Mouse (Mus musculus) heart, adult 9 months (tissue): ENCODE results near the gene Rsph1.

ENCODE experiments used
- DNase-seq, 2 experiments: peaks; one replicate each; pipeline ENCODE4 v3.0.0; 2022; ENCODE audit warnings: low spot score in 2 of 2

Gene Rsph1

DNA sequence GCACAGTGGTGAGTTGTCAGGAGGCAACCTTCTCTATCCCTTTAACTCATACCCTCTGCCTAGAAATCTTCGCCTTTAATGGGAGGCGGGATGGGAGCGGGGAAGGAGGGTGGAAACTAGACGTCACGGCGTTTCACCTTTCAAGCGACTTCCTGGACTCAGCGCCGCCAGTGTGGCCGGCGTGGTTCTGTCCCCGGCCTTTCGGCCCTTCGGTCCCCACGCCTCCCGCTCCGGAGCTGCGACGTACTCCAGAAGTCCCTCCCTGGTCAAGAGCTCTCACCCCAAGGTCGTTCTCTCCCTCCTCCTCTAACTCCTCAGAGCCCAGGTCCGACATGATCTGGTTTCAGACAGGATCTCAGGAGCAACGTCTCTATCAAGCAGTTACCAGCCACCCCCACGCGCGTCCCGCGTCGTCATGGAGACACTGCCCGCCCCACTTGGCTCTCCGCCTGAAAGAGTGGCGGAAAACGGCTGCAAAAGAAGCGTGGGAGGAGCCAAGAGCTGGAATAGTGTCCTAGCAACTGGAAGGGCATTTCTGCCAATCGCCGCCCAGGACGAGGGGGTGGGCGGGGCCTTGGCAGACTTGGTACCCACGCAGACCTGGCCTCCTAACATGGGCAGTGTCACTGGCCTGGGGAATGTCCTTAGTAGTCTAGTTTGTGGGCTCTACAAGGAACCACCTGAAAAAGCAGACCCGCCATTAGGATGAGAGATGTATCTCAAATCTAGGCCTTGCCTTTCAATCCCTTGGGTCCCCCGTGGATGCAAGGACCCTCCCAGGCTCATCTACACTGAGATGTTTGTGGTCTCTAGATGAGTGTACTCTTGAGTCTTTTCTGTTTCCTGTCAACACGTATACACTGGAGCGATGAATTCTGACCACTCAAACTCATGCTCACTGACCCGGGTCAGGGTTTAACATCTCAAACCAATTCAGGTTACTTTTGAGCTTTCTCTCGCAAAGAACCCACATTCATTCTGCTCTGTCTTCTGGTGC is at the start of gene Rsph1:
Gene Rsph1, minus strand, starts transcription at position 462 of the 997 bp plus-strand sequence.
- DNase-seq = peak; percentile 95 to 98

DNA sequence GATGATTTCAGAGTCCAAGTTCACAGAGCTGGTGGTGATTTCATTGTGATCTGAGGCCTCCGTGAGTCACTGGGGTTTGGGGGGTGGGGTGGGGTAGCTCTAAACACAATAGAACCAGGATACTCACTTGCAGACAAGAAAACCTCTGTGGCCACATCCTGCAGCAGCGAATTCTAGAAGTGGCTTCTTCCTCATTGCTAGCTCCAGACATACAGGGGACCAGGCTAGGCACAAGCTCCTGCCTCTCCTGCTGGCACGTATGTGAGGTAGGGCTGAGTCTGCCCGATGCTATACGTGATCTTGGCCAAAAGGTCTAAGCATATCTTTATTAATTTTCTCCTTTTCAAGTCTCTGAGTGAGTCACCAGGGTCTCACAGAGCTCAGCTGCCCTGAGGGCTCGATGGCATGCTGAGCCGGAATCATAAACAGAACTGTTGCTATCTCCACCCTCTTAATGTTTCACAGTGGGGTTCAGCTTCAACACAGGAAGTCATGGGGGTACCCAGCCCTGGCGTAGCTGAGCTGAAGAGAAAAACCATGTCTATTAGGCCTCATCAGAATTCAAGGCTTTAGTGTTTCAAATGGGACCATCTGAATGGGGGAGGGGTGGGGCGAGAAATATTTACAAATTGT is 49.2 kb upstream of the Rsph1 start:
- DNase-seq = no peak

DNA sequence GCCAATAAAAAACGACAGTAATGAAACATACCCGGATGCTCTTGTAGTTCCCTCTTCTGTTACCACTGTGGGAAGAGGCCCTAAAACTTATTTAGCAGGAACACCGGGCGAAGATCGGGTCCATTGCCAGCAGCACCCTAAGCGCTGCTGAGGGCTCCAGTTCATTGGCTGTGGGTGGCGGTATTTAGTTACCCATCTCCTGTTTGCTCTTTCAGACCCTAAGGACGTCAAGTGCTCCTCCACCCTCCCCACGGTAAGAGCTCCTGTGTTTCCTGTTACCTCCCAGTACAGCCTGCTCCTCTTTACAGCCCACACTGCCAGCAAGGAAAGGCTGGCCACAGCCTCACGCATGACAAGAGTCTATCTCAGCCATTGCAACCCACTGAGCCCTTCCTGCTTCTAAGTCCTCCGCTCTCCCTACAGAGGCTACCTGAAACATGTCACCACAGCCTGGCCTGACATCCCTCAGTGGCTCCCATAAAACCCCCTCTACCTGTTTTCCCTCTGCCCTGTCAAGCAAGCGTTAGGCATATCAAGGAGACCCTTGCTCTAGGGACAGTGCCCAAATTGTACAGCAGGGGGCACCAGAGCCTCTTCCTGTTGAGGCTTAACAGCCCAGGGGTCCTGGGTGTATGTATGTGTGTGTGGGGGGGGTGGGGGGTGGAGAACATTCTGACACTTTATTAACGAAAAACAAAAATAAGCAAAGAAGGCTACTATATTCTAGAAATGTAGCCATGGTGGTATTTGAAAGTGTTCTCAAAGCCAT is 48.5 kb upstream of the Rsph1 start:
- no peak for DNase-seq

DNA sequence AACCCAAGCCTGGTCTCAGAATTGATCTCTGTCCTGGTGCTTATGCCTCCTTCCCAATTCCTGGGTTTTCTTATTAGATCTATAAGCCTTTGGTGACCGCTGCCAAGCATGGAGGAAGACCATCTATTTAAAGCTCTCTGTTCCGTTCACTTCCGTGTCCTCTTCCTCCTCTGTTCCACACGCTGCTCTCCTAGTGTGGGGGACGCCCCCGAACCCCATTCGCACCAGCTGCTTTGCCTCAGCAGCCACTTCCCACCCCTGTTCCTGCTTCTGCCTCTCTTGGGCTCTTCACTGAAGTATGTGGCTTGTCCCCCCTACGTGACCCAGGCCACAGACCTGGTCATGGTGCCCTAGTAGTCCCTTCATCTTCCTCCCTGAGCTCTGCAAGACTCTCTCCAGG is 47.0 kb upstream of the Rsph1 start:
- no peak for DNase-seq

DNA sequence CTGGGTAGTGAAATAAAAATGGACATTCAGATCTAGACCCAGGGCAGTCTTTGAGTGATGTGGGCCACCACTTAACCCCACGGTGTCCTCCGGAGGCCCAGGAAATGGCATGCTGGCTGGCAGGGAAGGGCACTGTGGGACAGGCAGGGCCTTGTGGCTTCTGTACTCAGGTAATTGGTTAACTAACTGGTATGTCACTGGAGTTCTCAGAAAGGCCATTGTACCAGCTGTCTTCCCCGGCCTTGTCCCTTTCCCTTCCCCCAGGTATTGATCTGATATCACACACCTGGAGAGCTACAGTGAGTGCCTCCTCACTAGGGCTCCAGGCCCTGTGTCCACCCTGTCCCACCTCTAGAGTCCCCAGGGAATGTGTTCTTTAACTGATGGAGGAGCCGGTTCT is 46.2 kb upstream of the Rsph1 start:
- DNase-seq = no peak

DNA sequence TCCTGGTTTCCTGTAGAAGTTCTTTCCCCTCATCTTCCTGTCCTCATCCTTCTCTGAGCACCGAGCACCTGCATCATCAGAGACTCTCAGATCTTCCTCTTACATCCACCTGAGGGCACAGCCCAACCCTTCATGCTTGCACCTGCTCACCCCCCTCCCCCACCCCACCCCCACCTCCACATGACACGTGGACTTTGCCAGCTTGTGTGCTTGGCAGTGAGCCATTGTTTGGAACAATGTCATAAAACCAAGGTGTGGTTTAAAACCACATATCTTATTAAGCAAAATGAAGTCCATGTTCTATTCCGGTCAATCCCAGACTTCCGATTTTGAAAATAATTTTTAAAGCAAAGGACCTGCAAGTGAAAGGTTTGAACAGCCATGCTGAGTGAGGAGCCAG is 45.3 kb upstream of the Rsph1 start:
- DNase-seq = no peak

DNA sequence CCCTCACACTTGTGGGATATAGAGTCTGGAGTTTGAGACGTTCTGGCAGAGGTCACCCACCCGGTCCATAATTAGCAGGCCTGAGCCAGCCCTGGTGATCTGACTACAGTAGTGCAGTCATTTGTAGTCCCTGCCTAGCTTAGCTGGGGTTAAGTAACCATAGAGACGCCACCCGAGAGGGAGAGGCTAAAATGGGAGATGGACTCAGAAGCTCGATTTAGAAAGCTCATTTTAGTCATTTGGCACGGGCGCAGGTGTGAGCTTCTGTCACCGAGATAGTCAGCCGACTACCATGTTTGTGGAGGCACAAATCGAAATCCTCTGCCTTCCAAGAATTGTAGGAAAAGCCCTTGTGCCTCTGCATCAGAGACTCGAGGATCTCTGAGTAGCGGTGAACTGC is 44.2 kb upstream of the Rsph1 start:
- peak; percentile 45 to 50 for DNase-seq

DNA sequence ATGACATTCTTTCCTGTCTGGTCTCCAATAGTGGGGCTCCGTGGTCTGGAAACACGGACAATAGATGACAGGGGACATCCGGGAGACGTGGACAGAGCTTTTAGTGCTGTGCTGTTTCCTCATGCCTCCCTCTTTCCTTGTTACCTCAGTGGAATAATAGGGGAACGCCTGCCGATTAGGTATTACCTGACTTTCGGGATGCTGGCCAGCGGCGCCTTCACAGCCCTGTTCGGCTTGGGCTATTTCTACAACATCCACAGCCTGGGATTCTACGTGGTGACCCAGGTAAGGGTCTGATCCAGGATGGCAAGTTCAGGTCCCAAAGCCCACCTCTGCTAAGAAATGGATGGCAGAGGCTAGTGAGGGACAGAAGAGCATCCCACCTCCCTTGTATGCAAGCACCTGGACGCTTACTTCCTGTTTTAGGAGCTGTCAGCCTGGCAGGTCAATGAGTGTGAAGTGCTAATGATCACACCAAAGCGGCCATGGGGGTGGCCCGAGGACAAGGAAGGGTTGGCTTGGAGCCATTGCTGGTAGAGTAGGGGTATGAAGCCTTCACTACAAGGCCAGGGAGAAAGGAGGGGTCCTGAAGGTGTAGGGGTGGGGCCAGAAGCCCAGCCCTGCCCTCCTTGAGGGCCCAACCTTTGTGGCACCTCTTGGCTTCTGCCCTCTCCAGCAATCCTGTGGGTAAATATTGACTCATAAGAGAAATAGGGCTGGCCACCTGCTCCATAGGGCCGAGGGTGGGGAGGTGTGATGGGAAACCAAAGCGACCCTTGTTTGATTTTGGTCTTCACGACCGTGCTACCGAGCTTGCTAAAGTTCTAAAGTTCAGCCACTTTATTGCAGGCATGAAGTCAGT is 42.0 kb upstream of the Rsph1 start:
- DNase-seq = no peak

DNA sequence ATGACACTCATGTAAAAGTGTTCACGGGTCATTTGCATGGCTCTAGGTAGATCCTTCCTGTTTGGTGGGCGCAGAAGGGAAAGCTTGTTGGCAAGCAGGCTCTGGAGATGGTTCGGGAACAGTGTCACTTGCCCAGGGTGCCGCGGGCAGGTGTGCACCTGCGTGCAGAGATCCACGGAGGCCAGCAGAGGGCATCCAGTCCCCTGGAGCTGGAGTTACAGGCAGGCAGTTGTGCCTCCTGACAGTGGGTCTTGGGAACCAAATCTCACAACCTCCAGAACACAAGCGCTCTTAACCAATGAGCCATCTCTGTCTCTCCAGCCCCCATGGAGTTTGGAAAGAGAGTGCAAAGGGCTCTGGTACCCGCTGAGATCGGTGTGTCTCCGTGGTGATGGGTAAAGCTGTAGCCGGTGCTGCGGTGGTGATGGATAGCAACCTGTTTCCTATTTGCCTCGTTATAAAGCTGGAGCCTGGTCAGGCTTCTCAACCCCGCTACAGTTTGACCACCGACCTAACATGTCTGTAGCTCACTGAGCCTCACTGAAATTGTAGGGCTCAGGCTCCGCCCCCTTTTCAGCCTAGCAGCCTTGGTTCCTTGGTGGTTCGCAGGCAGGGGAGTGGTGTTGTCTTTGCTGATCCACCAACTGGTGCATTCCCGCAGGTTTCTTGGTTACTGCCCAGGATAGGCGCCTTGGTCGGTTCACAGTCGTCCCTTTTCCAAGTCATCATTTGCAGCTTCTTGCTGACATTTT is 40.5 kb upstream of the Rsph1 start:
- no peak for DNase-seq

DNA sequence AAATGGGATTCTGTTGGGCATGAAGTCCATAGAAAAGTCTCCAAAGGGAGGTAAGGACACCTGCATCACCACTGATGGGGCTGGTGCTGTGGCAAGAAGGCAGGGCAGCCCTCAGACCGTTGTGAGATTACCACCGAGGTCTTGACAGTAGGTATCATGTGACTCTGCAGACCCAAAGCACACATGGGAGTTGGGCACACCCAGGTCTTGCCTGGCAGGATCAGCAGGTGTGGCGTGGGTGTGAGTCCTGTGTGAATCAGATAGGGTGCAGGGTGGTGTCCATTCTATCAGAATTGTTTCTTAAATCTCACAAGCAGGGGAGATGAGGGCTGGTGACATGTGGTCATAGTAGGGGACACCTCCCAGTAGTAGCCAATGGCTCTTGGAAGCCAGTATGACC is 39.8 kb upstream of the Rsph1 start:
- DNase-seq = no peak

DNA sequence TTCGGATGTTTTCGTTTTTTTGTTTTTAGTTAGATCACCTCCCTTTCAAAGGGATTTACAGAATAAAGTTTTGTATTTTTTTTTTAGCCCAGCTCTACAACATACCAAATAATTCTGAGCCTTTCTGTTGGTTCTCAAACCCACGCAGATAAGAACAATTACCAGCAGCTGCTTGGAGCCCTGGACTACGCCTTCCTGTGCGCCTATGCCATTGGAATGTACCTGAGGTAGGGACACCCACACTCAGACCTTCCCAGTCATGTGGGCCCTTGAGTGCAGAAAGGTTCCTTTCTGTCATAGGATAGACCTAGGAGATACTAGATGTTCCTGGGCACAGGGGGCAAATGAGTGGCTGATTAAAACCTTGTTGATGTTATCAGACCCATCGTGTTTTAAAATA is 38.8 kb upstream of the Rsph1 start:
- DNase-seq = no peak

DNA sequence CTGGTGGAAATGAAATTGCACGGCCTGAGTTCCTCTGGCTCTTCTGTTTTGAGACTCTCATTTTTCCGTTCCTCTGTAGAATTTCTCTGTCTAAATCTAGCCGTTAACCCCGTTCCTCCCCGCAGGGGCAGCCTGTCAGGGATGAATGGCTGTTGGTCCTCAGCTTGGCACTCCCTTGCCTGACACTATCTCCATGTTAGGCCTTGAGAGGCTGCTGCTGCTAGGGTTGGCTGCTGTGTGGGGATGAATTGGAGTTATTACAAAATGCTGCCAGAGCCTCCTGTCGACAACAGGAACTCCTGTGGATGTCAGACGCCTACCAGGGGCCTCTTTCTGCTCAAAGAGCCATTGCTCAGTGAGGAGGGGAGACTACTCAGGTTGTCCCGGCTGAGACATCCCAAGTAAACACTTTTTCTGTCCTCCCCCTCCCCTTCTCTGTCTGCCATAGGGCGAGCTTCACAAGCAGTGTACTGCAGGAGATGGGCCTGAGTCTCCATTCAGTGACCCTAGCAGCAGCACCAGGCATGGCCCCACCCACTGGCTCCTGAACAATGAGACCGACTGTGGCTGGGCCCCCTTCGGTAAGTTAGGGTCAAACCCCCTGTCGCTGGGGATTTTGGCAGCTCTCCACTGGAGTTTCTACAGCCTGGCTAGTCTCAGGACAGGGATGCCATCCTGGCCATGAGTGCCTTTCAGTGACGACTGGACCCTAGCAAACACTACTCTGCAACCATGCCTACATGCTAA is 38.0 kb upstream of the Rsph1 start:
- DNase-seq = no peak

DNA sequence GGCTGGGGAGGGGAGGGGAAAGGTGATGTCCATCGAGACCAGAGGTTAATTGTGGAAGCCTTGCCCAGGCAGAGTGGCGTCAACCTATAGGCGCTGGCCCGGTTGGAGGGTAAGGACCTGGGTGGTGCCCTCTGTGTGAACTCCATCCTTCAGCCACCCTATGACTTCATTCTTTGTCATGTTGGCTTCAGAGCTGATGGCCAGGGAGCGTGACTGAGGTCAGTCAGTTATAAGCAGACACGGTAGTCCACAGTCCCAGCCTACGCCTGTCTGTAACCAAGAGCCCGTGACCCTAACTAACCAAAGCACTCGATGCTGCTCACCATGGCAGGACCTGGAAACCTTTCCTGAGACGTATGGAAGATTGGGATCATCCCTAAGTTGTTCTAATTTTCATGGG is 35.5 kb upstream of the Rsph1 start:
- DNase-seq = no peak

DNA sequence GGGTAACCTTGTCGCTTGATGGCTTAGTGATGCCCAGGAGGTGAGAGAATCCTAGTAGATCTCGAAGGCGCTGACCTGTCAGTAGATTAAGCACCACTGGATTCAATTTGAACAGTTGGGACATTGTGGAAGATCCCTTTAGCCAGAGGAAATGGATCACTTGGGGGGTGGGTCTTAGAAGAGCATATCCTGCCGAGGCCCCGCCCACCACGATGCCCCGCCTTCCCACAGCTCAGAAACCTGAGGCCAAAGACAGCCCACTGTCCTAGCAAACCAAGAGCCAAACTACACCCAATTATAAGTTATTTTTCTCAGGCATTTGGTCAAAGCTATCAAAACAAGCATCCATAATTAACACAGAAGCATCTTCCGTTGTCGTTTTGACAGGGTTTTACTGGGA is 33.9 kb upstream of the Rsph1 start:
- no peak for DNase-seq

DNA sequence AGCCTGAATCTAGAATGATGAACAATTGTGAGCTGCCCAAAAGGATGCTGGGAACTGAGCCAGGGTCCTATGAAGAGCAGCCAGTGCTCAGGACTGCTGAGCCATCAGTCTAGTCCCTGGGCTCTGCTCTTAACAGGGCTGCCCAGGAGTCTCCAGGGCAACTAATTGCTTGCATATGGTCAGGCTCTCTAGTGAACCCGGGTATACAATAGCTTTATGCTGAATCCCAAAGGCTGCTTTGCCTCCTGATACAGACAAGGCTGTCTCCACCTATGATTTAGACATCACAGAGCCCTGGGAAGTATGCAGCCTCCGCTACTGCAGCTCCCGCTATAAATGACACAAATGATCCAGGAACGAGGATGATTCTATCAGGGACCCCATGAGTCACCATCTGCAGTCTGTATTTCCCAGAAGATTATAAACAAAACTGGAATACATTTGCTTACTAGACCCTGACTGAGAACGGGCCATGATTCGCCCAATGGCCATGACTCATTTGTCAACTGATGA is 32.2 kb upstream of the Rsph1 start:
- DNase-seq = no peak

DNA sequence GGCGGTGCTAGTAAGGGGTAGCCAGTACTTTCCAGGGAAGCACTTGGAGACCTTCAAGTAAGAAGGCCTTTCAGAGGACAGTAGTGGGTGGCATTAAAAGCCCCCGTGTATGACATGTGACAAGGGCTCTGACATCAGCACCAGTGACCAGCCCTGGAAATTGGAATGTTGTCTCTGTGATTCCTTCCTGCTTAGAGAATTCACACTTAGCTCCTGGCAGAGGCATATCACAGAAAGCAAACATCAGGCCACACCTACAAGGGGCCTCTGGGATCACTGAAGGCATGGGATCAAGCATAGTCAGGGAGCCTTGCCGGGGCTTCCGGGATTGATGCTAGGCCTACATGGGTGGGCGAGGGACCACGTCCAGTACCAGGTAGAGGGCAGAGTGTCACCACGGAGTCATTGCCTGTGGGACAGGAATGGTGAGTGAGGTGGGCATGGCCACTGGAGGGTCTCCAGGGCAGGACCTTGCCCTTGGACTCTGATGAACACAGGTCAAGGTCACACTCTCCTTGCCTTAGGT is 31.2 kb upstream of the Rsph1 start:
- no peak for DNase-seq

DNA sequence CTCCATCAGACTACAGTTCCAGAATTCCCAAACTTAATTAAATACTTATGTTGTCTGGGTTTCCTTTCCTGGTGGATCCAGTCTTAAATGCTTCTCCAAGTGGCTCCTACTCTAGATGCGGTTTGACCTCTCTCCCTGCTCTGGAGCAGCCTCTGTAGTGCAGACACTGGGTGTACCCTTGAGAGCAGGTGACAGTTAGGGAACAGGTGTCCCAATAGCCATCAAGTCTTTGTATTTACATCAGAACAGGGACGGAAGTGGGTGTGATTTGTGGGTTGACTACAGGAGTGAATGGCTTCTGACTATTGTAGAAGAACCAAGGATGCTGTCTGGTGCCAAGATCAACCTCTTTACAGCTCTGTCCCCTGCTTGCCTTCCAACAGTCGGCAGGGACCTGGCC is 30.6 kb upstream of the Rsph1 start:
- no peak for DNase-seq

DNA sequence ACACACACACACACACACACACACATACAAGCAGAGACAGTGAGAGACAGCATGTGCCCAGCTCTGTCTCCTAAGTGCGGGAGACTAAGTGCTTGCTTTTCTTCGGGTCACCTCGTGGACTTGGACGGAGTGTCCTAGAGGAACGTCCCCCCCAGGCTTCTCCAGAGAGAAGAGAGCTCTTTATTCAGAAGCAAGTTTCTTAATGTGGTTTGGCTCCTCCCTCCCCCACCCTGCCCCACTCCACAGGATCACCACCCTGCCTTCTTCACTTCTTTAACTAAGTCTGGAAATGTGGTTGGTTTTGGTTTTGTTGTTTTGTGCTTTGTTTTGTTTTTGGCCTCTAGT is 28.6 kb upstream of the Rsph1 start:
- DNase-seq = no peak

DNA sequence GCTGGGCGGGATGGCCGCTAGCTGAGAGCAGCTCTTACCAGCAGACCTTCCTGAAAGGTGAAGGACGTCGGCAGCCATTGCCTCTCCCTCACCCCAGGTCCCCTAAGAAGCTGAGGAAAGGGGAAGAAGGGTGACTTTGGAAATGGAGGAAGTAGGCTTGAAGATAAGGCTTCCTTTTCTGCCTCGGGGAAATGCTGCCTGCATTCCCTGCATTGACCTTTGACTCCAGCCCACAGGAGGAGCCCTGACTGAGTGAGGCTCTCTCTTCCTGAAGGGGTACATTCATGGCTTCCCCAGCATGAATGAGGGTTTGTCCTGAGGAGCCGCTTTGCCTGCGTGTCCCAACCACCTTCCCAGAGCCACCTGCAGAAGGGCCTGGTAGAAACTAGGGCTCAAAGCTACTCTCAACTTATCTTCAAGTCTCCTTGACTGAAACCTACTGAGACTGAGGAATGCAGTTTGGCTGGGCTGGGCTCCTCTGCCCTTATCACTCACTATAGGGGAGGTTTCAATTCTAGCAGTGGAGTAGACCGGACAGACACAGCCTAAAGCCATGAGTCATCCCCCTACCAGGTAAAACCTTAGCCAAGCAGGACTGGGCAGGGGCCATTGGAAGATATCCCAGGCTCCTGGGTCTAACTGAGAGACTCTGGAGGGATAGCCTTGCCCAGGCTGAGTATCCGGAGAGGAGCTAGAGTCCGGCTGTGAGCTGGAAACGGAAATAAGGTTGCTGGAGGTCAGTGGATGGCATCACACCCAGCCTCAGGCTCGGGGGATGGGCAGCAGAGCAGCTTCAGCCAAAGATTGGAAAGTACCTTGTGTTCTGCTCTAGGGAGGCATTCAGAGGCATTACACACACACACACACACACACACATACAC is 28.0 kb upstream of the Rsph1 start:
- peak; percentile 64 to 68 for DNase-seq
